Mouse (Mus musculus): ENCODE measurements at regions not wholly inside any gene's neighbourhood (a gene's known extent, or its start where the extent isn't known, plus 50 kb on each side); places are given as distances from the start of the nearest gene placed in this dataset.

DNA sequence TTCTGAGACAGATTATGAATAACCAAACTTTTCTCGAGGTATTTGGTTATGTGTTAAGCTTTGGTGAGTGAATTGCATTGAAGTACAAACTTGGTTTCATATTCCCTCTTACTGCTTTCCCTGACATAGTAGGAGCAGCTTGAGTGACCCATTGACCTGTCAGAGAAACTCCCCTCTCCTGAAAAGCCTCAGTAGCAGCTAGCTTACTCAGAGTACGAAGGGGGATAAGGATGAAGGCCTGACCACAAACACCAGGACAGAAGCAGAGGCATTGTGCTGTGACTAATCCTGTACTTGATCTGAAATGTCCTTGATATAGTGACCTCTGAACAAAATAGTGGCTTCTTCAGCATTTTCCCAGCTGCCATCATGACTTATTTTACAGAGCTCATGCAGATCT is 1070.4 kb downstream of the Pcdh9 start:
- Histone ChIP-seq H3K27ac (no peak overlapping the region), H3K4me2 (replicated peaks) (no peak overlapping the region), H3K4me1 (replicated peaks; ENCODE audit: control insufficient read depth, insufficient read depth, low read length) (no peaks in the 10 kb centered on the region), H3K4me3 (replicated peaks; ENCODE audit: low read length) (no peak overlapping the region), H3K36me3 (replicated peaks; ENCODE audit: control insufficient read depth, insufficient read depth) (no peaks in the 10 kb centered on the region), H3K9ac (no peak overlapping the region), H3K27me3 (ENCODE audit: control insufficient read depth, insufficient read depth, low read length) (no peaks in the 10 kb centered on the region), H3K9me3 (ENCODE audit: control insufficient read depth, low read length) (no peaks in the 10 kb centered on the region)
- DNase-seq (ENCODE audit: low spot score) (no peak), ATAC-seq (ENCODE audit: low FRiP score) (no peak)
- WGBS: 78% methylated on average over 2 of the region's 2 CpGs

All from hindbrain, embryonic 14.5 days (tissue).